Mouse (Mus musculus) midbrain, embryonic 16.5 days (tissue): ENCODE results near the gene Ppp2r2d. TPM values are rescaled to one million over a fixed set of nuclear protein-coding genes. Genes with fewer than 3 reads are reported as not detected.
A peak's percentile ranks its signal among the peaks of the same experiment; 100 is the strongest.

Experiments used
- ATAC-seq: fragments of 200-750 bp; cut with Nextera tagmentation; 2 replicates; pipeline ENCODE4 v1.8.0; 2017; ENCODE audit warnings: moderate TSS enrichment
- H3K27ac ChIP-seq: fragments of 300-500 bp; sonication (generic); 2 replicates; pipeline ENCODE4 v1.5.1; 2014; ENCODE audit warnings: mild to moderate bottlenecking, low read length, mixed read lengths
- H3K27me3 ChIP-seq: fragments of 300-500 bp; sonication (generic); 2 replicates; pipeline ENCODE4 v1.6.1; 2014; ENCODE audit warnings: low read depth, low read length, mixed read lengths; ENCODE audit not compliant: control insufficient read depth, insufficient read depth
- H3K36me3 ChIP-seq: fragments of 300-500 bp; sonication (generic); 2 replicates; pipeline ENCODE4 v1.6.1; 2014; ENCODE audit warnings: mild to moderate bottlenecking, low read length, moderate library complexity, mixed read lengths; ENCODE audit not compliant: control insufficient read depth, insufficient read depth
- H3K4me1 ChIP-seq: fragments of 300-500 bp; sonication (generic); 2 replicates; pipeline ENCODE4 v1.6.1; 2014; ENCODE audit warnings: mild to moderate bottlenecking, low read length, mixed read lengths; ENCODE audit not compliant: control insufficient read depth, insufficient read depth
- H3K4me2 ChIP-seq: fragments of 300-500 bp; sonication (generic); 2 replicates; pipeline ENCODE4 v1.6.1; 2014; ENCODE audit warnings: mild to moderate bottlenecking, low read length, mixed read lengths
- H3K4me3 ChIP-seq: fragments of 300-500 bp; sonication (generic); 2 replicates; pipeline ENCODE4 v1.5.1; 2014; ENCODE audit warnings: low read depth, mild to moderate bottlenecking, low read length, moderate library complexity, mixed read lengths
- H3K9ac ChIP-seq: fragments of 300-500 bp; sonication (generic); 2 replicates; pipeline ENCODE4 v1.6.1; 2014; ENCODE audit warnings: low read depth, low read length, mixed read lengths
- H3K9me3 ChIP-seq: fragments of 300-500 bp; sonication (generic); replicated peaks from 2 replicates; pipeline ENCODE4 v1.6.1; 2014; ENCODE audit warnings: mild to moderate bottlenecking, low read length, mixed read lengths; ENCODE audit not compliant: control insufficient read depth, poor library complexity, severe bottlenecking
- WGBS: fragments of 180-500 bp; shearing (Covaris S2); extraction: QIAGEN DNeasy Blood & Tissue Kit; methylation state at CpG from one replicate; pipeline ENCODE4 v1.1.7; 2014; 5-methylcytosine and 5-hydroxymethylcytosine counted together
- polyA plus RNA-seq: library from polyadenylated mRNA; unstranded; fragments of >200 nt; fragmentation: Nextera tagmentation; extraction: Ambion mirVana; gene quantifications from 2 replicates; pipeline ENCODE4 v1.2.1, GENCODE M21; 2015

Gene Ppp2r2d
- polyA plus RNA-seq, result 85.3 TPM in 2 replicates

DNA sequence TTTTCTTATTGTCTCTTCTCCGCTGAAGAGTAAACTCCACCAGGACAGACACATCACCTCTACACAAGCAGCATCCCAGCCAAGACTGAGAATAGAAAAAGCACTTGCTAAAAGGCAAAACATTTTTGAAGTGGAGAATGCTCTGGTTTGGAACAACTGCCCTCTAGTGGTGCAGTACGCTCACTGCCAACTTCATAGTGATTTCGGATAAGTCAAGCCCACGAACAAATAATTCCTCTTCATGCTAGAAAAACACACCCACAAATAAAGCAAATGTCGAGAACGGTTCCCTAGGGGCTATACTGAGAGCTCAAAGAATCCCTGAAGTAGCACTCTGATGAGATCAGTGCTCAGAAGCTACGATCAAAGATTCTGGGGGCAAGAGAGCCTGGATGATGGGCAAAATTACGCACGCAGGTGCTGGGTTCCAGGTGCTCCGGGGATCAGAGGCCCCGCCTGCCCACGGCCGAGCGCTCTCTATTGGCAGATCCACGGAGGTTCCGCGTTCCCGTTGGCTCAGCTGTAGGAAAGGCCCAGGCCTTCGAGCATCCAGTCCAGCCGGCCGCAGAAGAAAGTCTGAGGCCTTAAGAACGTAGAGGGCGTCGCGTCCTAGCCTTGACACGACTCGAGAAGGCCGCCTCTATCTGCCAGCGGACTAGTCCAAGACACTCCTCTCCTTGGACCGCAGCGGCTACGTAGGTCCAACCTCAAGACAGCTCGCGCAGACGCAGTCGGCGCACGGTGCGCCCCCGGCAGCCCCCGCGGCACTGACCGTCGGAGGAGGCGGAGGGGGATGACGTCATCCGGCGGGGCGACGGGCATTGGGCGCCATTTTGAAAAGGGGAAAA is at the start of gene Ppp2r2d, which contains the start of gene Mapk1ip1:
Gene Ppp2r2d (plus strand): TSS at position 536 of the 848 bp plus-strand sequence.
Gene Mapk1ip1 (minus strand): TSS at position 730 of the 848 bp plus-strand sequence.
- H3K27me3 ChIP-seq, result no peaks in the 10 kb centered on the region
- H3K4me3 ChIP-seq, result peak within 1 kb of the TSS; percentile 93
- H3K36me3 ChIP-seq, result no peaks in the 10 kb centered on the region
- H3K27ac ChIP-seq, result peak within 1 kb of the TSS; percentile 90
- H3K9me3 ChIP-seq, result no peaks in the 10 kb centered on the region
- H3K4me2 ChIP-seq, result peak within 1 kb of the TSS; percentile 76
- ATAC-seq, result peak; percentile 91
- WGBS, result under 1% methylated on average over 49 of the region's 51 CpGs
- peak within 1 kb of the TSS; percentile 97 for H3K9ac ChIP-seq
- H3K4me1 ChIP-seq, result peaks cover 51% of the 10 kb centered on the region

DNA sequence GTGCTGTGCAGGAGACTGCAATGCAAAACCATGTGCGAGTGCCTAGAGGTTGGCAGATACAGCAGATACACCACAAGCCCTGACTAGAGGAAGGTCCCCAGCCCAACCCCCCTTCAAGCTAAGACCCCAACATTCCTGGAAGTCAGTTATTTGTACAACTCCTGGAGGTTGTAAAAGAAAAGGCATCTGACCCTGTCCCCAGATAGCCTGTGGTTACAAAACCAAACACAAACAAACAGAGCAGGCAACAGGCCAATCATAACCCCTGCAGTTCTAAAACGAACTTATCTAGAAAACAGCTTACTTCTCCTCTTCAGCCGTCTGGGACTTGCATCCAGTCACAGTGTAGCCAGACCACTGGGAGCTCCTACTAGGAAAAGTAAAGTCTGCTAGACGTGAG is 42.5 kb upstream of the Ppp2r2d start:
- H3K9ac ChIP-seq, result no peak overlapping the region
- no peak for ATAC-seq
- no peak overlapping the region for H3K4me3 ChIP-seq
- H3K4me2 ChIP-seq, result no peak overlapping the region
- no peaks in the 10 kb centered on the region for H3K4me1 ChIP-seq
- no peaks in the 10 kb centered on the region for H3K36me3 ChIP-seq
- H3K27me3 ChIP-seq, result no peaks in the 10 kb centered on the region
- no peaks in the 10 kb centered on the region for H3K9me3 ChIP-seq
- H3K27ac ChIP-seq, result no peak overlapping the region
- 53% methylated on average over 4 of the region's 4 CpGs for WGBS

DNA sequence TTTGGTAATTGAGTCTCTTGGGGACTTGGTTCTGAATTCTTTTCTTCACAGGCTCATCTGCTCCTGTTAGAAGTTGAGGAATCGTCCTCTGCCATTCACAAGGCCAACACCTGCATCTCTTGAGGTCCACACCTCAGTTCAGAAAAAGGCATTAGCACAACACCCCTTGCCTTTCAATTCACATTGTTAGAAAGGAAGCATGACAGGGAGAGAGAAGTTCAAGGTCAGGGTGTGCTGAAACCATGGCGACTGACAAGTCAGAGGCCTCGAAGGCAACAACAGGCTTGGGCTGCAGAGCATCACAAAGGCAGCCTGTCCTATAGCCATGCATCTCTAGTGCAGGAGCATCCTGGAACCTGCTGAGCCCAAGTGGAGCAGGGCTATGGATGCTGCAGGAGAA is 38.7 kb upstream of the Ppp2r2d start:
- H3K36me3 ChIP-seq, result no peaks in the 10 kb centered on the region
- no peaks in the 10 kb centered on the region for H3K27me3 ChIP-seq
- no peak for ATAC-seq
- H3K9ac ChIP-seq, result no peak overlapping the region
- 89% methylated on average over 3 of the region's 3 CpGs for WGBS
- no peak overlapping the region for H3K4me3 ChIP-seq
- no peak overlapping the region for H3K4me2 ChIP-seq
- H3K9me3 ChIP-seq, result no peaks in the 10 kb centered on the region
- H3K27ac ChIP-seq, result no peak overlapping the region
- no peaks in the 10 kb centered on the region for H3K4me1 ChIP-seq

DNA sequence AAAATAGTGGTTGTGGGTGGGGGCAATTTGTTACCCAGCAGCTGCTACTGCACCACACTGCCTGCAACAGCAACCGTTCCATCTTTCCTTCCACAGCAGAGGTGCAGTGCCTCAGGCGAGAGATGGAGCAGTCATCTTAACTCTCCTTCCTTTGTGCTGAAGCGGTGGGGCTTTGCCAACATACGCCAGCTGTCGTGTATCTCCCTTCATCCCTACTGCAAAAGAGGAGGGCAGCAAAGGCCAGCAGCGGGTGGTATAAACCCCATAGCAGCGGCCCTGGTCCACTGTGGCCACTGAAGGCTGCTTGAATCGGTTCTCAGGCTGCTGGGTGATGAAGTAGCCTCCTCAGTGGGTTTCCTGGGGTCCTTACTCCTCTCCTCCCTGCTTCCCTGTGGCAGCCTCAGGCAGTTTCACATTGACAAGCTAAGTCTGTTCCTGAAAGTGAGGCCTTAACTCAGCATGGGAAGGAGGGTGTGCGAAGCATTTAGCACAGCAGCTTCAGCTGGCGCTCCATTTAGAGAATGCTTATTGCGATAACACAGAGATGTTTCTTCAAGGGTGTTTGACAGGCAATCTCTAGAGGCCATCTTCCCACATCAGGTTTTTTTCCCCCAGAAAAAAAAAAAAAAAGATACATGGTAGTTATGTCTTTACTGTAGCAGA is 32.5 kb upstream of the Ppp2r2d start:
- H3K4me3 ChIP-seq, result no peak overlapping the region
- 52% methylated on average over 11 of the region's 11 CpGs for WGBS
- H3K4me1 ChIP-seq, result peaks cover 4% of the 10 kb centered on the region; the same call in 1 of the 2 replicates
- H3K27me3 ChIP-seq, result no peaks in the 10 kb centered on the region
- H3K4me2 ChIP-seq, result no peak overlapping the region
- no peak for ATAC-seq
- H3K9me3 ChIP-seq, result no peaks in the 10 kb centered on the region
- H3K27ac ChIP-seq, result peak overlapping the region; percentile 50; the same call in 1 of the 2 replicates
- H3K36me3 ChIP-seq, result no peaks in the 10 kb centered on the region
- no peak overlapping the region for H3K9ac ChIP-seq

DNA sequence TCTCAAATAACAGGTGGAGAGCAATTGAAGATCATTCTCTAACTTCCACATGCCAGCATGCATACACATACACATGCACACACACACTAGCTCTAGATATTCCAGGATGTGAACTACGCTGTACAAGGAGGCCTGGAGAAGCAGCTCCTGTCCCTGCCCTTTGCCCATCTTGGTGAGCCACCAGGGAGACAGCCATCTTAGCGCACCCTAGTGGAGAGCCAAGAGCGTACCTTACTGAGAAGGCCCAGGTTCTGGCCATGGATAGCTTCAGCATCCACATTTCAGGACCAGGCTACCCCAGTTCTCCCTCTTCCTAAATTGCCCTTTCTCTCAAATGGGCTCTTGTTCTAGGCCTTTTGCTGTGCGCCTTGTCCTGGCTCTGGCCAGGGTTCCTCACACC is 27.6 kb upstream of the Ppp2r2d start:
- no peak for ATAC-seq
- WGBS, result 56% methylated on average over 4 of the region's 4 CpGs
- no peaks in the 10 kb centered on the region for H3K36me3 ChIP-seq
- H3K27ac ChIP-seq, result no peak overlapping the region
- H3K9ac ChIP-seq, result no peak overlapping the region
- no peaks in the 10 kb centered on the region for H3K9me3 ChIP-seq
- H3K4me3 ChIP-seq, result no peak overlapping the region
- H3K27me3 ChIP-seq, result no peaks in the 10 kb centered on the region
- peaks cover 2% of the 10 kb centered on the region; the same call in 1 of the 2 replicates for H3K4me1 ChIP-seq
- H3K4me2 ChIP-seq, result no peak overlapping the region

DNA sequence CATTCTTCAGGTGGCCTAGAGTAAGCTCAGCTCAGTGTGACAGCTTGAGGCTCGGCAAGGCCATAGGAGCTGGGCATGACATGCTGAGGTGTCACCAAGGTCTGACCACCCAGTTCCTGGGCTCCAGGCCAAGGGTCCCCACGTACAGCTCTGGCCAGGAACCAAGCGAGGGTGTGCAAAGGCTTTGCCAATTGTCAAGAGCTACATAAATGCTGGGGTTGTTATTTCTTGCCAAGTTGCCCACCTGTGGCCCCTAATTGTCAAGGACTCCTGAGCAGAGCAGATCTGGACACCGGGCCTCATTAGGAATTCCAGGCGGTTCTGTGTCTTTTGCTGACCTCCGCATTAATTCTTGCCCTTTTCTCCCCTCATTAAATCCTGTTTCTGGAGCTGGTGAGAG is 21.5 kb upstream of the Ppp2r2d start:
- 70% methylated on average over 6 of the region's 6 CpGs for WGBS
- H3K9me3 ChIP-seq, result no peaks in the 10 kb centered on the region
- H3K4me1 ChIP-seq, result no peaks in the 10 kb centered on the region
- H3K4me3 ChIP-seq, result no peak overlapping the region
- no peak for ATAC-seq
- H3K27ac ChIP-seq, result no peak overlapping the region
- H3K36me3 ChIP-seq, result no peaks in the 10 kb centered on the region
- H3K4me2 ChIP-seq, result no peak overlapping the region
- no peak overlapping the region for H3K9ac ChIP-seq
- H3K27me3 ChIP-seq, result no peaks in the 10 kb centered on the region; the same call in 1 of the 2 replicates

DNA sequence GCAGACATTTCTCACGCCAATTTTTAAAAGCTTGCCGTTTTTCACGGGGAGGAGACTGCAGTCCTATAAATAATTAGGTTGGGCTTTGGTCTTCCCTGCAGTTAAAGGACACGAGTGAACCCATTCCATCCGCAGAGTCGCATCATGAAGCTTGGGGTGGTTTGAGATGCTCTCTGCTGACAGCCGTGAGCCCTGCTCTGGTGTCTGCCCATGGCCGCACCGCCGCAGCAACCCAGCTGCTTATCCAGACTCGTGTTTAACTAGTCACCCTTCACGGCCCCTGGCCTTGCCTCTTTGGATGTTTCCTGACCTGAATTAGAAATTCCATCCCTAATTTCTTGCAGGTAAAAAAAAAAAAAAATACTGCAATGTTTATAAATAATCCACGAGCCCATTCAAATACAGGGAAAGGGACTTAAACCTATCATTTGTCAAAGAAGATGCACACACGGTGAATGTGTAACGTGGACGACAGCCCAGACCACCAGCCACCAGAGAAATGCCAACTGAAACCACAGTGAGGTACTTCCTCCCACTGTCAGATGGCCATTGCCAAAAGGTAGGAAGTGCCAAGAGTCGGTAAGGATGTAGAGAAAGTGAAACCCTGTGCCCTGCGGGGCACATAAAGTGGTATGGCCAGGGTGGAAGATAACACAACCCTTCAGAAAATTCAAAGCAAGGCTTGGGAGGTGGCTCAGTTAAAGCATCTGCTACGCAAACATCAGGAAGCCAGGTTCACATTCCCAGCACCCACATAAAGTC is 20.7 kb upstream of the Ppp2r2d start:
- Histone ChIP-seq H3K27me3 (no peaks in the 10 kb centered on the region; the same call in 1 of the 2 replicates), H3K4me3 (no peak overlapping the region), H3K4me1 (no peaks in the 10 kb centered on the region), H3K9ac (no peak overlapping the region), H3K9me3 (no peaks in the 10 kb centered on the region), H3K36me3 (no peaks in the 10 kb centered on the region), H3K4me2 (no peak overlapping the region), H3K27ac (no peak overlapping the region)
- no peak for ATAC-seq
- 83% methylated on average over 19 of the region's 19 CpGs for WGBS

DNA sequence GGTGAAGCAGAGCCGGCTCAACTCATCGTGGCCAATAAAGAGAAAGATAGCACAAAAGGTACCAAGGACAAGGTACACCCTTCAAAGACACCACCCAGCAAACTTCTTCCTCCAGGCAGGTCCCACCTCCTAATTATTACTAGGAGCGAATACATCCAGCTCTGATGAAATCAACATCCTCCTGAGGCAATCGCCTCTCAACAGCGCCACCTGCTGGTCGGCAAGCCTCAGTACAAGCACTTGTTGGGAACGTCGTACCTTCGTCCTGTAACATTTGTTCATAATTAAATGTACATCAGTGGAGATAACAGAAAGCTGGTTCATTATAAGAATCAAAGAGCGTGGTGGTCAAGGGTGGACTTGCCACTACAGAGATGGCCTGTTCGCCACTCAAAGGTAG is 18.1 kb upstream of the Ppp2r2d start:
- H3K9me3 ChIP-seq, result no peaks in the 10 kb centered on the region
- no peak for ATAC-seq
- no peaks in the 10 kb centered on the region for H3K36me3 ChIP-seq
- no peak overlapping the region for H3K4me2 ChIP-seq
- H3K4me1 ChIP-seq, result no peaks in the 10 kb centered on the region
- 17% methylated on average over 11 of the region's 11 CpGs for WGBS
- no peak overlapping the region for H3K9ac ChIP-seq
- H3K27ac ChIP-seq, result no peak overlapping the region
- no peak overlapping the region for H3K4me3 ChIP-seq
- H3K27me3 ChIP-seq, result no peaks in the 10 kb centered on the region; the same call in 1 of the 2 replicates
